In the genomic region with DNA sequence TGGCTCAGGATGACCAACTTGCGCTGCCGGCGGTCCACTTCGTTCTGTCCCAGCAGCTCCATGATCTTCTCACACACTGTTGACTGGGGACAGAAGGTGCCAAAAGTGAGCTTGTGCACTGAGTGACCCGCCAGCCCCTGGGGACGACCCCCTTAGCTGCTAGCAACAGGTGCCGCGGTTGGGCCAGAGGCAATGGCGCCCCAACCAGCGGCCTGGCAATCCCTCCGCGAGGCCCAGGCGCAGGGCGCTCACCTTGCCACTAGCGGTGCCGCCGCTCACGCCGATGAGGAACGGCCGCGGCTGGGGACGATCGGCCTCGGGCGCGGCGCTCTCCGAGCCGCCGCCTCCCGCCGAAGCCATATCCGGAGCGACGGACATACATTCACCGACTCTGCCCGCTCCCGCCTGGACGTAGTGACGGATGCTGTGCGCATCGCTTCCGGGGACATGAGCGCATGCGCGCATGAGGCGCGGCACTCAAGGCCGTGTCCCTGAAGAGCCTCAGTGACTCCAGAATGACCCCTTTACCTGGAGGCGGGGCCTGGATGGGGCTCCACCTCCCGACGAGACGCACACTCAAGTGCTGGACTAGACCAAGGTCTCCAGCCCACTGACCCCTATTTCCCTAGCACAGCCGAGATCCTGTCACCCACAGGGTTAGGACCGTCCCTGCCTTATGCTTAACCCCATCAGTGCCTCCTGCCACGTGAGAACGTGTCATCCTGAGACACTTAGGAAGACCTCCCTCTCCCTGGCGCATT, we compare ENCODE assay signal across 8 mouse cellular contexts. TPM values are rescaled to one million over a fixed set of nuclear protein-coding genes. Genes with fewer than 3 reads are reported as not detected.
DNase-seq lines count a peak whose midpoint lies in the region; ATAC-seq lines count a peak whose summit lies in the region.

TSS of gene Uck1 (minus strand) at position 503 of the 761 bp plus-strand sequence.

- H3K9me3 ChIP-seq in hindbrain, embryonic 12.5 days (replicated peaks): no peaks in the 10 kb centered on the region

- H3K9ac ChIP-seq in hindbrain, embryonic 12.5 days: peak within 1 kb of the TSS; percentile 88

- ATAC-seq in hindbrain, embryonic 12.5 days (ENCODE audit: low FRiP score): peak; percentile 91

- no peaks in the 10 kb centered on the region for H3K27me3 ChIP-seq in hindbrain, embryonic 12.5 days

- H3K36me3 ChIP-seq in hindbrain, embryonic 12.5 days: peaks cover 28% of the 10 kb centered on the region

- H3K4me2 ChIP-seq in hindbrain, embryonic 12.5 days (replicated peaks): peak within 1 kb of the TSS; percentile 82

- DNase-seq in MN1 (ENCODE audit: low spot score): peak; percentile 92
- peak; percentile 91 for DNase-seq in cerebellum, adult 9-10 months
- DNase-seq in frontal cortex, postnatal 10 days (ENCODE audit: low spot score in 2 of 2): peak; percentile 85 to 87
- DNase-seq in layer of hippocampus, postnatal 14 days (ENCODE audit: low spot score in 2 of 2): peak; percentile 87 to 89
- DNase-seq in lung, postnatal 14 days: peak; percentile 88
- DNase-seq in retina, adult 2 months (ENCODE audit: low read depth, low spot score): peak; percentile 78
- peak; percentile 86 to 92 for DNase-seq in thymus, postnatal 36 days

- WGBS in hindbrain, embryonic 12.5 days: 2% methylated on average over 59 of the region's 59 CpGs

- H3K4me1 ChIP-seq in hindbrain, embryonic 12.5 days: peaks cover 13% of the 10 kb centered on the region

- H3K4me3 ChIP-seq in hindbrain, embryonic 12.5 days: peak within 1 kb of the TSS; percentile 91

- peak within 1 kb of the TSS; percentile 55; the same call in 1 of the 2 replicates for H3K27ac ChIP-seq in hindbrain, embryonic 12.5 days

RNA-seq across cellular contexts. Expression of gene Uck1, which starts in this region (rescaled TPM):
- polyA plus RNA-seq in hindbrain, embryonic 12.5 days (2016; fragmentation: Nextera tagmentation; extraction: Ambion mirVana): 61.8 and 67.3 TPM in 2 replicates
- total RNA-seq in layer of hippocampus, postnatal 14 days (2021): 10 to 100 TPM; 55.5 to 59.2 TPM

Comparison
In these comparisons a context has a peak if more than half of its experiments do, and no peak if none do; other contexts are left out.
1. Peak in every context shown above with its lines: DNase-seq, ATAC-seq, H3K4me3 ChIP-seq and H3K27ac ChIP-seq.